Mouse (Mus musculus): Measurements from ENCODE around the gene Olfr94.

GRCm38 (mm10) chr17:37218486-37218885 lies 17.7 kb upstream of the Olfr94 start:
- TF ChIP-seq CTCF (IDR thresholded peaks at IDR 0.05; ENCODE audit: borderline replicate concordance, control insufficient read depth, extremely low read depth, insufficient read depth, low read length, poor library complexity): no peak
- no peak for TF ChIP-seq POLR2A (IDR thresholded peaks at IDR 0.05; ENCODE audit: control insufficient read depth, extremely low read depth, insufficient read depth, low read length, poor library complexity)

Data from thymus, adult 2 months (tissue).